Mouse (Mus musculus) liver, adult 2 months (tissue): ENCODE data around the gene Rhno1.

Source experiments
- CTCF ChIP-seq: fragments of 200-500 bp; IDR thresholded peaks from 2 replicates; pipeline ENCODE4 v1.5.1; 2011; ENCODE audit warnings: low read depth, low read length, control low read depth
- POLR2A ChIP-seq: fragments of 200-500 bp; IDR thresholded peaks from 2 replicates; pipeline ENCODE4 v1.6.1; 2011; ENCODE audit warnings: low read length, control low read depth; ENCODE audit not compliant: insufficient read depth; ENCODE audit errors: extremely low read depth

DNA sequence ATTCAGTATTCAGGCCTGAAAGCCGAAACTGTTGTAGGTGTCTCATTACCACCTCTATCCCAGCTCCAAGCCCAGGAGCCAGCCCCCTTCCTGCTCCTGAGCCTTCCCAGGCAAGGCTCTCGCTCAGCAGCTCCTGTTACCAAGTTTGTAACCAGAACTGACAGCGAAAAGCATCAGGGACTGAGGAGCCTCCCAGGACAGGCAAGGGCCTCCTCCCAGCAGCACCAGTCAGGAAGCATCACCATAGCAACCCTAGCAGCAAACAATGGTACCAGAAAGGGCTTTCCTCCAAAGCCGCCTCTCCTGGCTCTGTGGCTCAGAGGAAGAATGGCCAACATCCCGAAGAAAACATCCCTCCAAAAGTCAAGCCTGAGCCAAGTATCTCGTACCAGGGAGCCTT is 12.5 kb upstream of the Rhno1 start, which contains the start of the genes Tex52 and Gm44596:
- no peak for TF ChIP-seq POLR2A
- TF ChIP-seq CTCF = no peak
